Mouse (Mus musculus) lung, postnatal 14 days (tissue): ENCODE measurements at regions not wholly inside any gene's neighbourhood (a gene's known extent, or its start where the extent isn't known, plus 50 kb on each side); places are given as distances from the start of the nearest gene placed in this dataset.
A peak's percentile ranks its signal among the peaks of the same experiment; 100 is the strongest.

Experiments
- DNase-seq: peaks from one replicate; pipeline ENCODE4 v3.0.0; 2021

- peak; percentile 2 for DNase-seq
Measured at GRCm38 (mm10) chr17:92077041-92077440, 984.2 kb upstream of the Nrxn1 start.
